Mouse (Mus musculus) neural tube, embryonic 15.5 days (tissue): ENCODE data around the gene Tmem231. TPM values are rescaled to one million over a fixed set of nuclear protein-coding genes. Genes with fewer than 3 reads are reported as not detected.

Experiments used
- ATAC-seq: fragments of 200-750 bp; cut with Nextera tagmentation; 2 replicates; pipeline ENCODE4 v1.8.0; 2017; ENCODE audit warnings: mild to moderate bottlenecking, moderate TSS enrichment, moderate library complexity; ENCODE audit not compliant: low FRiP score
- H3K27ac ChIP-seq: fragments of 300-500 bp; sonication (generic); replicated peaks from 2 replicates; pipeline ENCODE4 v1.5.1; 2015; ENCODE audit warnings: mild to moderate bottlenecking, inconsistent platforms
- H3K27me3 ChIP-seq: fragments of 300-500 bp; sonication (generic); replicated peaks from 2 replicates; pipeline ENCODE4 v1.6.1; 2015; ENCODE audit warnings: inconsistent platforms
- H3K36me3 ChIP-seq: fragments of 300-500 bp; sonication (generic); 2 replicates; pipeline ENCODE4 v1.6.1; 2015; ENCODE audit warnings: inconsistent platforms
- H3K4me1 ChIP-seq: fragments of 300-500 bp; sonication (generic); 2 replicates; pipeline ENCODE4 v1.6.1; 2015; ENCODE audit warnings: inconsistent platforms
- H3K4me2 ChIP-seq: fragments of 300-500 bp; sonication (generic); 2 replicates; pipeline ENCODE4 v1.6.1; 2015; ENCODE audit warnings: inconsistent platforms, mild to moderate bottlenecking, moderate library complexity
- H3K4me3 ChIP-seq: fragments of 300-500 bp; sonication (generic); replicated peaks from 2 replicates; pipeline ENCODE4 v1.5.1; 2015; ENCODE audit warnings: mild to moderate bottlenecking, inconsistent platforms
- H3K9ac ChIP-seq: fragments of 300-500 bp; sonication (generic); replicated peaks from 2 replicates; pipeline ENCODE4 v1.6.1; 2015; ENCODE audit warnings: mild to moderate bottlenecking, inconsistent platforms
- H3K9me3 ChIP-seq: fragments of 300-500 bp; sonication (generic); replicated peaks from 2 replicates; pipeline ENCODE4 v1.6.1; 2016; ENCODE audit warnings: inconsistent platforms
- WGBS: fragments of 180-500 bp; shearing (Covaris S2); methylation state at CpG from one replicate; pipeline ENCODE4 v1.1.7; 2015; ENCODE audit warnings: mixed read lengths; 5-methylcytosine and 5-hydroxymethylcytosine counted together
- polyA plus RNA-seq: library from polyadenylated mRNA; unstranded; fragments of >200 nt; fragmentation: Nextera tagmentation; extraction: Ambion mirVana; gene quantifications from 2 replicates; pipeline ENCODE4 v1.2.1, GENCODE M21; 2015

Tmem231 gene
- polyA plus RNA-seq, 1 experiment from 2014 or later: 17.3 TPM

- no peak overlapping the region for H3K4me2 ChIP-seq
- WGBS: 82% methylated on average over 4 of the region's 4 CpGs
These were observed 29.9 kb upstream of the Tmem231 start for GRCm38 (mm10) chr8:111963546-111963945.

DNA sequence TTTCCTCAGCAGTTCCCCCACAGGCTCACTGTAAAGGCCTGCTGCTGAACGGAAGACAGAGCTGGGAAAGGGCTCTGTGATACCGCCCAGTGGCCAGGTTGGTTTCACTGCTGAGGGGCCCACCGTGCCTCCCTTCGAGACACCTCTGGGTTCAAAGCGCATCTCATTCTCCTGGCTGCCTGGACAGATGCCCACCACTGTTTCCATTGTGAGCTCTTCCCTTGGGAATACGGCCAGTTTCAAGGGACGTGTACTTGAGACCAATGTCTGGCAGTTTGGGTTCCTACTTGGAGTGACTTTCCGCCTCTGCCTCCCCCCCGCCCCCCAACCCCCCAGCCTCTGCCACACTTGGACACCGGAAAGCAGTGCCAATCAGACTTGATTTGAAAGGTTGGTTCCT is 29.4 kb upstream of the Tmem231 start:
- Histone ChIP-seq H3K9ac (no peak overlapping the region), H3K36me3 (peaks cover 4% of the 10 kb centered on the region; the same call in 1 of the 2 replicates), H3K9me3 (no peaks in the 10 kb centered on the region), H3K27ac (no peak overlapping the region), H3K4me3 (no peak overlapping the region), H3K4me2 (no peak overlapping the region), H3K4me1 (no peaks in the 10 kb centered on the region), H3K27me3 (no peaks in the 10 kb centered on the region)
- WGBS: 68% methylated on average over 10 of the region's 10 CpGs
- no peak for ATAC-seq

More at GRCm38 (mm10) chr8:111963546-111963945, 29.9 kb upstream of the Tmem231 start:
- Histone ChIP-seq H3K27me3 (no peaks in the 10 kb centered on the region), H3K27ac (no peak overlapping the region), H3K36me3 (no peaks in the 10 kb centered on the region; the same call in 1 of the 2 replicates), H3K9ac (no peak overlapping the region), H3K4me1 (no peaks in the 10 kb centered on the region), H3K4me3 (no peak overlapping the region), H3K9me3 (no peaks in the 10 kb centered on the region)
- no peak for ATAC-seq

DNA sequence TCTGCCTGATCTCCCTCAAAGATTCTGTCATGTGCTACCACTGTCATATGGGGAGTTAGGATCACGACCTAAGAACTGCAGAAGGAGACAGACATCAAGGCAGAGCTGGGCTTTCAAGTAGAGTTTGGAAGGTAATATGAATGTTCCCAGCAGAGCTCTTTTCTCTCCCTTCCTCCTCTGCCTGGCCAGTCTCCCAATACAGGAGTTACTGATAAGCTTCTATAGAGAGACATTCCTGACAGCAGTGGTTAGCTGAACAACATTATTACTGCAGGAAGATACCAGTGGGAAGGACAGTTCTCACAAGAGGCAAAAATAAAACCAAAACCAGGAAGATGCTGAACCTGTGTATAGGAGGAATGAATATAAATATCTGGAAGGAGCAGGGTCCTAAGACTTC is 28.9 kb upstream of the Tmem231 start:
- 78% methylated on average over 1 of the region's 1 CpGs for WGBS
- H3K36me3 ChIP-seq: peaks cover 6% of the 10 kb centered on the region; the same call in 1 of the 2 replicates
- no peak overlapping the region for H3K27ac ChIP-seq
- H3K9ac ChIP-seq: no peak overlapping the region
- no peaks in the 10 kb centered on the region for H3K4me1 ChIP-seq
- ATAC-seq: no peak
- no peaks in the 10 kb centered on the region for H3K27me3 ChIP-seq
- no peak overlapping the region for H3K4me3 ChIP-seq
- H3K9me3 ChIP-seq: no peaks in the 10 kb centered on the region
- no peak overlapping the region for H3K4me2 ChIP-seq

- WGBS: 83% methylated on average over 3 of the region's 3 CpGs
- no peak overlapping the region for H3K27ac ChIP-seq
- no peak overlapping the region for H3K4me3 ChIP-seq
- no peaks in the 10 kb centered on the region for H3K4me1 ChIP-seq
- H3K9ac ChIP-seq: no peak overlapping the region
- ATAC-seq: no peak
- no peak overlapping the region for H3K4me2 ChIP-seq
- H3K27me3 ChIP-seq: no peaks in the 10 kb centered on the region
- H3K36me3 ChIP-seq: peaks cover 19% of the 10 kb centered on the region
- no peaks in the 10 kb centered on the region for H3K9me3 ChIP-seq
These were observed 27.6 kb upstream of the Tmem231 start for GRCm38 (mm10) chr8:111961330-111961729.

GRCm38 (mm10) chr8:111960591-111961321 is 27.1 kb upstream of the Tmem231 start:
- Histone ChIP-seq H3K27me3 (no peaks in the 10 kb centered on the region), H3K4me2 (no peak overlapping the region), H3K4me1 (no peaks in the 10 kb centered on the region), H3K9ac (no peak overlapping the region), H3K4me3 (no peak overlapping the region), H3K27ac (no peak overlapping the region), H3K36me3 (peaks cover 21% of the 10 kb centered on the region), H3K9me3 (no peaks in the 10 kb centered on the region)
- no peak for ATAC-seq
- 71% methylated on average over 15 of the region's 15 CpGs for WGBS

DNA sequence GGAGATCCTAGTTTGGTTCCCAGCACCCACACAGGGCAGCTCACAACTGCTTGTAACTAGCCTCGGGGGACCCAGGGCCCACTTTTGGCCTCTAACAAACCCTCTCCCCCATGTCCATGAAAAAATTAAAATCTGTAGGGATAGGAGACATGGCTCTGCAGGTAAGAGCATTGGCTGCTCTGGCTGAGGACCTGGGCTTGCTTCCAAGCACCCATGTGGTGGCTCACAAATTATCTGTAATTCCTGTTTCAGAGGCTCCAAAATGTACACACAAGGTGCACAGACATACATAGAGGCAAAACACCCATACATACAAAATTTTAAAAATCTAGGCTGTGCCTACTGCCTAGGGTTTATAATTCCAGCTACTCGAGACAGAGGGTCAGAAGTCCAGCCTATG is 23.6 kb upstream of the Tmem231 start:
- Histone ChIP-seq H3K4me3 (no peak overlapping the region), H3K9me3 (no peaks in the 10 kb centered on the region), H3K27ac (no peak overlapping the region), H3K27me3 (no peaks in the 10 kb centered on the region), H3K36me3 (peaks cover 49% of the 10 kb centered on the region), H3K4me2 (no peak overlapping the region), H3K4me1 (no peaks in the 10 kb centered on the region), H3K9ac (no peak overlapping the region)
- 99% methylated on average over 2 of the region's 2 CpGs for WGBS
- ATAC-seq: no peak

- H3K4me1 ChIP-seq: no peaks in the 10 kb centered on the region
- no peak overlapping the region for H3K9ac ChIP-seq
- H3K9me3 ChIP-seq: no peaks in the 10 kb centered on the region
- H3K27me3 ChIP-seq: no peaks in the 10 kb centered on the region
- WGBS: 93% methylated on average over 5 of the region's 5 CpGs
- no peak overlapping the region for H3K4me3 ChIP-seq
- ATAC-seq: no peak
- peaks cover 56% of the 10 kb centered on the region for H3K36me3 ChIP-seq
- no peak overlapping the region for H3K27ac ChIP-seq
- no peak overlapping the region for H3K4me2 ChIP-seq
These were observed 22.2 kb upstream of the Tmem231 start for GRCm38 (mm10) chr8:111955879-111956278.

GRCm38 (mm10) chr8:111954844-111955594 is 21.3 kb upstream of the Tmem231 start:
- Histone ChIP-seq H3K36me3 (peaks cover 57% of the 10 kb centered on the region), H3K27ac (no peak overlapping the region), H3K9me3 (no peaks in the 10 kb centered on the region), H3K27me3 (no peaks in the 10 kb centered on the region), H3K4me2 (no peak overlapping the region), H3K4me1 (no peaks in the 10 kb centered on the region), H3K9ac (no peak overlapping the region), H3K4me3 (no peak overlapping the region)
- WGBS: 88% methylated on average over 4 of the region's 4 CpGs
- no peak for ATAC-seq

DNA sequence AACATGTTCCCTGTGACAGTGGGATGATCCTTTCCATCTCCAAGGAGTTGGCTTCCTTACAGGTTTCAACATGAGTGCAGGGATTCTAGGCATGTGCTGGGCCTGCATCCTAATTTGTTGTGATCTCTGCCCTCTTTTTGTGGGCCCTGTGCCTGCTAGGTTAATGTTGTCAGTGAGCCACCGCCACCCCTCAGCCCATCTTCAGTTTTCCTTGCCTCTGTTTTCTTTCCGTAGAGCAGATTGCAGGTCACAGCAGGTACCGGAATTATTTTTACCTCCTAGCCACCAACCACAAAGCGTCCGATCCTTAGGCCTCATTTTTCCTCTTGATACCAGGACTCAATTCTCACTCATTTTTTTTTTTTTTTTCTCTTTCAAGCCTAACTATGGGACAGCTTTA is 18.3 kb upstream of the Tmem231 start:
- Histone ChIP-seq H3K4me2 (no peak overlapping the region), H3K4me1 (no peaks in the 10 kb centered on the region), H3K36me3 (peaks cover 65% of the 10 kb centered on the region), H3K27ac (no peak overlapping the region), H3K4me3 (no peak overlapping the region), H3K9me3 (no peaks in the 10 kb centered on the region), H3K9ac (no peak overlapping the region), H3K27me3 (no peaks in the 10 kb centered on the region)
- ATAC-seq: no peak
- 93% methylated on average over 5 of the region's 5 CpGs for whole genome bisulfite sequencing

GRCm38 (mm10) chr8:111951317-111951716 is 17.6 kb upstream of the Tmem231 start:
- H3K9me3 ChIP-seq: no peaks in the 10 kb centered on the region
- no peaks in the 10 kb centered on the region for H3K27me3 ChIP-seq
- H3K36me3 ChIP-seq: peaks cover 65% of the 10 kb centered on the region
- no peak overlapping the region for H3K9ac ChIP-seq
- WGBS: 95% methylated on average over 7 of the region's 7 CpGs
- H3K27ac ChIP-seq: no peak overlapping the region
- no peak for ATAC-seq
- H3K4me1 ChIP-seq: no peaks in the 10 kb centered on the region
- H3K4me3 ChIP-seq: no peak overlapping the region
- no peak overlapping the region for H3K4me2 ChIP-seq

GRCm38 (mm10) chr8:111950846-111951245 is 17.2 kb upstream of the Tmem231 start:
- WGBS: 93% methylated on average over 3 of the region's 3 CpGs
- Histone ChIP-seq H3K4me1 (no peaks in the 10 kb centered on the region), H3K9ac (no peak overlapping the region), H3K4me3 (no peak overlapping the region), H3K4me2 (no peak overlapping the region), H3K36me3 (peaks cover 68% of the 10 kb centered on the region), H3K27me3 (no peaks in the 10 kb centered on the region), H3K9me3 (no peaks in the 10 kb centered on the region), H3K27ac (no peak overlapping the region)
- no peak for ATAC-seq

DNA sequence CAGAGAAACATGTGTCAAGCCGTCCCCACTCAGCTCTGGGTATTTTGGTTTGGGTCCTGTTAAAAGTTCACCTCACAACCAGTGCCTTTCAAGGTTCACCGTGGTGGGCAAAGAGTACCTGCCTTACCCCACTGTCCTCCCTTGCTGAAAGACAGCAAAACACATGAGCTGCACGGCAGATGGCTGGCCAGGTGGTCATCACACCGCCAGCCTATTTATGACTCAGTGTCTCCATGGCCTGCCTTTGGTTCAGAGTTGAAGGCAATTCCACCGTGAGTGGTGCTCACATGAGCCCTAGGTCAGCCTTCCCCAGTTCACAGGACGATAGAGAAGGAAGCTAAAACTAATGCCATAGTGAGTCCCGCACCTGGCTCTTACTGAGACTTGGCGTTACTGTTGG is 14.3 kb upstream of the Tmem231 start:
- no peaks in the 10 kb centered on the region for H3K9me3 ChIP-seq
- ATAC-seq: no peak
- H3K27me3 ChIP-seq: no peaks in the 10 kb centered on the region
- no peak overlapping the region for H3K4me3 ChIP-seq
- WGBS: 93% methylated on average over 8 of the region's 8 CpGs
- no peak overlapping the region for H3K4me2 ChIP-seq
- H3K36me3 ChIP-seq: peaks cover 71% of the 10 kb centered on the region
- no peak overlapping the region for H3K27ac ChIP-seq
- no peaks in the 10 kb centered on the region for H3K4me1 ChIP-seq
- H3K9ac ChIP-seq: no peak overlapping the region
